Mouse (Mus musculus) spleen, adult 2 months (tissue): ENCODE measurements at regions not wholly inside any gene's neighbourhood (a gene's known extent, or its start where the extent isn't known, plus 50 kb on each side); places are given as distances from the start of the nearest gene placed in this dataset.

ENCODE experiments used
- DNase-seq, 2 experiments: peaks; one replicate each; pipeline versions ENCODE4 v3.0.0 to v3.0.0-alpha.2; 2012 to 2021; ENCODE audit warnings: low spot score in 2 of 2, low read depth in 1 of 2
- H3K27ac ChIP-seq: fragments of 200-500 bp; 2 replicates; pipeline ENCODE4 v1.5.1; 2012; ENCODE audit warnings: low read length, inconsistent platforms; ENCODE audit not compliant: insufficient read depth
- H3K27me3 ChIP-seq: fragments of 200-500 bp; 2 replicates; pipeline ENCODE4 v1.6.1; 2012; ENCODE audit warnings: mild to moderate bottlenecking, moderate library complexity, low read length, inconsistent platforms; ENCODE audit not compliant: control insufficient read depth, insufficient read depth
- H3K36me3 ChIP-seq: fragments of 200-500 bp; 2 replicates; pipeline ENCODE4 v1.6.1; 2012; ENCODE audit warnings: mild to moderate bottlenecking, low read length, inconsistent platforms; ENCODE audit not compliant: control insufficient read depth, insufficient read depth
- H3K4me1 ChIP-seq: fragments of 200-500 bp; 2 replicates; pipeline ENCODE4 v1.6.1; 2011; ENCODE audit warnings: inconsistent platforms; ENCODE audit not compliant: control insufficient read depth, insufficient read depth, insufficient read length
- H3K4me3 ChIP-seq: fragments of 200-500 bp; 2 replicates; pipeline ENCODE4 v1.5.1; 2011; ENCODE audit warnings: mild to moderate bottlenecking, inconsistent platforms; ENCODE audit not compliant: insufficient read depth, insufficient read length; ENCODE audit errors: extremely low read depth
- CTCF ChIP-seq: fragments of 200-500 bp; IDR thresholded peaks from 2 replicates; pipeline ENCODE4 v1.5.1; 2011; ENCODE audit warnings: mild to moderate bottlenecking, inconsistent platforms; ENCODE audit not compliant: insufficient read depth, insufficient read length, insufficient replicate concordance; ENCODE audit errors: extremely low read depth
- POLR2A ChIP-seq: fragments of 200-500 bp; IDR thresholded peaks from 2 replicates; pipeline ENCODE4 v1.6.1; 2011; ENCODE audit warnings: low read depth, low read length, inconsistent platforms
- WGBS: fragments of 180-500 bp; shearing (Covaris S2); methylation state at CpG from one replicate; pipeline ENCODE4 v1.1.7; 2018; 5-methylcytosine and 5-hydroxymethylcytosine counted together

- TF ChIP-seq POLR2A (no peak), CTCF (no peak)
- no peaks in the 10 kb centered on the region for H3K4me1 ChIP-seq
- no peaks in the 10 kb centered on the region for H3K27me3 ChIP-seq
- no peak overlapping the region for H3K4me3 ChIP-seq
- DNase-seq: no peak
- WGBS: 82% methylated on average over 8 of the region's 8 CpGs
- no peaks in the 10 kb centered on the region for H3K36me3 ChIP-seq
- no peak overlapping the region for H3K27ac ChIP-seq
Measured at GRCm38 (mm10) chr17:48877505-48877904, 54.7 kb upstream of the Lrfn2 start.

GRCm38 (mm10) chr17:48880590-48880989 is 51.6 kb upstream of the Lrfn2 start:
- Histone ChIP-seq H3K4me1 (no peaks in the 10 kb centered on the region), H3K4me3 (no peak overlapping the region), H3K27ac (no peak overlapping the region), H3K36me3 (no peaks in the 10 kb centered on the region), H3K27me3 (no peaks in the 10 kb centered on the region)
- no peak for TF ChIP-seq CTCF
- DNase-seq: no peak
- WGBS: 89% methylated on average over 3 of the region's 3 CpGs

- Histone ChIP-seq H3K27me3 (no peaks in the 10 kb centered on the region), H3K4me3 (no peak overlapping the region), H3K4me1 (no peaks in the 10 kb centered on the region), H3K36me3 (no peaks in the 10 kb centered on the region), H3K27ac (no peak overlapping the region)
- 86% methylated on average over 5 of the region's 5 CpGs for WGBS
- no peak for TF ChIP-seq POLR2A
- TF ChIP-seq CTCF: no peak
- no peak for DNase-seq
Measured at GRCm38 (mm10) chr17:48881946-48882345, 50.2 kb upstream of the Lrfn2 start.
